Mouse (Mus musculus): ENCODE results near the gene Slc15a3. TPM values are rescaled to one million over a fixed set of nuclear protein-coding genes. Genes with fewer than 3 reads are reported as not detected.

Gene Slc15a3
- polyA plus RNA-seq, 1 experiment from 2014 or later: 0.54 TPM

GRCm38 (mm10) chr19:10869886-10870527 lies 30.5 kb downstream of the Slc15a3 start, which contains the start of gene Tmem132a:
TSS of gene Tmem132a (minus strand) at chr19:10869940.
- ATAC-seq (ENCODE audit: low FRiP score, low TSS enrichment): peak; percentile 44; the same call in 1 of the 2 replicates
- no peaks in the 10 kb centered on the region for H3K27me3 ChIP-seq (ENCODE audit: control insufficient read depth, insufficient read depth, low read length)
- peak within 1 kb of the TSS; percentile 78 for H3K4me2 ChIP-seq (ENCODE audit: low read length)
- no peaks in the 10 kb centered on the region for H3K9me3 ChIP-seq (ENCODE audit: control insufficient read depth, low read length)
- peak within 1 kb of the TSS; percentile 81 for H3K9ac ChIP-seq (replicated peaks; ENCODE audit: low read length)
- H3K4me1 ChIP-seq (ENCODE audit: control insufficient read depth, insufficient read depth, low read length): peaks cover 21% of the 10 kb centered on the region
- no peak for DNase-seq
- H3K36me3 ChIP-seq (ENCODE audit: control insufficient read depth, insufficient read depth, low read length): peaks cover 53% of the 10 kb centered on the region
- peak within 1 kb of the TSS; percentile 97 for H3K4me3 ChIP-seq (replicated peaks; ENCODE audit: low read depth, low read length)
- WGBS: 1% methylated on average over 8 of the region's 8 CpGs
- peak within 1 kb of the TSS; percentile 86 for H3K27ac ChIP-seq (replicated peaks; ENCODE audit: low read depth, low read length)

GRCm38 (mm10) chr19:10870676-10871075 lies 31.1 kb downstream of the Slc15a3 start:
- ATAC-seq (ENCODE audit: low FRiP score, low TSS enrichment): no peak
- H3K4me2 ChIP-seq (ENCODE audit: low read length): no peak overlapping the region
- 88% methylated on average over 3 of the region's 3 CpGs for WGBS
- H3K36me3 ChIP-seq (ENCODE audit: control insufficient read depth, insufficient read depth, low read length): peaks cover 46% of the 10 kb centered on the region
- H3K9me3 ChIP-seq (ENCODE audit: control insufficient read depth, low read length): no peaks in the 10 kb centered on the region
- no peak for DNase-seq
- no peak overlapping the region for H3K9ac ChIP-seq (replicated peaks; ENCODE audit: low read length)
- H3K27ac ChIP-seq (replicated peaks; ENCODE audit: low read depth, low read length): no peak overlapping the region
- H3K4me1 ChIP-seq (ENCODE audit: control insufficient read depth, insufficient read depth, low read length): peaks cover 21% of the 10 kb centered on the region
- H3K27me3 ChIP-seq (ENCODE audit: control insufficient read depth, insufficient read depth, low read length): no peaks in the 10 kb centered on the region
- H3K4me3 ChIP-seq (replicated peaks; ENCODE audit: low read depth, low read length): no peak overlapping the region

- ATAC-seq (ENCODE audit: low FRiP score, low TSS enrichment): no peak
- DNase-seq: no peak
- Histone ChIP-seq H3K9me3 (ENCODE audit: control insufficient read depth, low read length) (no peaks in the 10 kb centered on the region), H3K4me2 (ENCODE audit: low read length) (no peak overlapping the region), H3K4me1 (ENCODE audit: control insufficient read depth, insufficient read depth, low read length) (peaks cover 21% of the 10 kb centered on the region), H3K4me3 (replicated peaks; ENCODE audit: low read depth, low read length) (no peak overlapping the region), H3K36me3 (ENCODE audit: control insufficient read depth, insufficient read depth, low read length) (peaks cover 40% of the 10 kb centered on the region), H3K27me3 (ENCODE audit: control insufficient read depth, insufficient read depth, low read length) (no peaks in the 10 kb centered on the region), H3K27ac (replicated peaks; ENCODE audit: low read depth, low read length) (no peak overlapping the region), H3K9ac (replicated peaks; ENCODE audit: low read length) (no peak overlapping the region)
- whole genome bisulfite sequencing: 81% methylated on average over 14 of the region's 14 CpGs
These were observed 31.9 kb downstream of the Slc15a3 start for GRCm38 (mm10) chr19:10871328-10871961.

GRCm38 (mm10) chr19:10878201-10878837 lies 38.8 kb downstream of the Slc15a3 start:
- DNase-seq (no peak), ATAC-seq (ENCODE audit: low FRiP score, low TSS enrichment) (no peak)
- no peak overlapping the region for H3K4me2 ChIP-seq (ENCODE audit: low read length)
- H3K9me3 ChIP-seq (ENCODE audit: control insufficient read depth, low read length): no peaks in the 10 kb centered on the region
- no peak overlapping the region for H3K27ac ChIP-seq (replicated peaks; ENCODE audit: low read depth, low read length)
- no peak overlapping the region for H3K4me3 ChIP-seq (replicated peaks; ENCODE audit: low read depth, low read length)
- H3K27me3 ChIP-seq (ENCODE audit: control insufficient read depth, insufficient read depth, low read length): no peaks in the 10 kb centered on the region
- no peak overlapping the region for H3K9ac ChIP-seq (replicated peaks; ENCODE audit: low read length)
- 95% methylated on average over 7 of the region's 7 CpGs for WGBS
- peaks cover 17% of the 10 kb centered on the region for H3K36me3 ChIP-seq (ENCODE audit: control insufficient read depth, insufficient read depth, low read length)
- peaks cover 19% of the 10 kb centered on the region for H3K4me1 ChIP-seq (ENCODE audit: control insufficient read depth, insufficient read depth, low read length)

GRCm38 (mm10) chr19:10880085-10880974 lies 40.8 kb downstream of the Slc15a3 start:
- DNase-seq: no peak
- ATAC-seq (ENCODE audit: low FRiP score, low TSS enrichment): no peak

GRCm38 (mm10) chr19:10880975-10881425 lies 41.5 kb downstream of the Slc15a3 start:
- DNase-seq: peak; percentile 35
- 0 out of 2 replicates have a peak, but pooled peaks cover 7% of the 10 kb centered on the region for H3K36me3 ChIP-seq (ENCODE audit: control insufficient read depth, insufficient read depth, low read length)
- H3K27me3 ChIP-seq (ENCODE audit: control insufficient read depth, insufficient read depth, low read length): no peaks in the 10 kb centered on the region
- H3K9me3 ChIP-seq (ENCODE audit: control insufficient read depth, low read length): peaks cover 5% of the 10 kb centered on the region; the same call in 1 of the 2 replicates
- H3K4me2 ChIP-seq (ENCODE audit: low read length): peak overlapping the region; percentile 83
- ATAC-seq (ENCODE audit: low FRiP score, low TSS enrichment): no peak; the same call in 1 of the 2 replicates
- H3K27ac ChIP-seq (replicated peaks; ENCODE audit: low read depth, low read length): peak overlapping the region; percentile 96
- peaks cover 19% of the 10 kb centered on the region for H3K4me1 ChIP-seq (ENCODE audit: control insufficient read depth, insufficient read depth, low read length)
- H3K4me3 ChIP-seq (replicated peaks; ENCODE audit: low read depth, low read length): peak overlapping the region; percentile 57
- H3K9ac ChIP-seq (replicated peaks; ENCODE audit: low read length): peak overlapping the region; percentile 67
- WGBS: under 1% methylated on average over 14 of the region's 14 CpGs

More at GRCm38 (mm10) chr19:10880085-10880974, 40.8 kb downstream of the Slc15a3 start:
- Histone ChIP-seq H3K9me3 (ENCODE audit: control insufficient read depth, low read length) (peaks cover 4% of the 10 kb centered on the region; the same call in 1 of the 2 replicates), H3K27ac (replicated peaks; ENCODE audit: low read depth, low read length) (peak overlapping the region; percentile 96), H3K4me1 (ENCODE audit: control insufficient read depth, insufficient read depth, low read length) (peaks cover 19% of the 10 kb centered on the region), H3K9ac (replicated peaks; ENCODE audit: low read length) (peak overlapping the region; percentile 67), H3K36me3 (ENCODE audit: control insufficient read depth, insufficient read depth, low read length) (0 out of 2 replicates have a peak, but pooled peaks cover 7% of the 10 kb centered on the region), H3K4me2 (ENCODE audit: low read length) (peak overlapping the region; percentile 83), H3K27me3 (ENCODE audit: control insufficient read depth, insufficient read depth, low read length) (no peaks in the 10 kb centered on the region), H3K4me3 (replicated peaks; ENCODE audit: low read depth, low read length) (peak overlapping the region; percentile 57)
- 45% methylated on average over 6 of the region's 7 CpGs for whole genome bisulfite sequencing

GRCm38 (mm10) chr19:10881426-10882154 lies 42.1 kb downstream of the Slc15a3 start, which contains the start of gene Tmem109:
TSS of gene Tmem109 (minus strand) at chr19:10882001.
- Histone ChIP-seq H3K4me2 (ENCODE audit: low read length) (peak within 1 kb of the TSS; percentile 83), H3K27me3 (ENCODE audit: control insufficient read depth, insufficient read depth, low read length) (no peaks in the 10 kb centered on the region), H3K4me1 (ENCODE audit: control insufficient read depth, insufficient read depth, low read length) (peaks cover 19% of the 10 kb centered on the region), H3K9ac (replicated peaks; ENCODE audit: low read length) (peak within 1 kb of the TSS; percentile 67), H3K9me3 (ENCODE audit: control insufficient read depth, low read length) (peaks cover 5% of the 10 kb centered on the region; the same call in 1 of the 2 replicates), H3K36me3 (ENCODE audit: control insufficient read depth, insufficient read depth, low read length) (0 out of 2 replicates have a peak, but pooled peaks cover 7% of the 10 kb centered on the region), H3K4me3 (replicated peaks; ENCODE audit: low read depth, low read length) (peak within 1 kb of the TSS; percentile 57), H3K27ac (replicated peaks; ENCODE audit: low read depth, low read length) (peak within 1 kb of the TSS; percentile 96)
- ATAC-seq (ENCODE audit: low FRiP score, low TSS enrichment) (peak; percentile 92), DNase-seq (peak; percentile 98)
- under 1% methylated on average over 49 of the region's 49 CpGs for WGBS

Data from midbrain, embryonic 14.5 days (tissue).